Comparison of ENCODE assay signal across 12 mouse cellular contexts in genomic region chr11:57836872-57837680, GRCm38 (mm10). TPM values are rescaled to one million over a fixed set of nuclear protein-coding genes. Genes with fewer than 3 reads are reported as not detected.
A peak's percentile ranks its signal among the peaks of the same experiment; 100 is the strongest.
DNase-seq lines count a peak whose midpoint lies in the region; ATAC-seq lines count a peak whose summit lies in the region.
"Had no signal": no experiment of that assay in that cellular context is flagged by ENCODE, and none has a peak within 500 bp of the region (broad histone marks: within the 10 kb centered on the region; RNA-seq: fewer than 3 reads in every experiment).

No protein-coding gene starts in this region.

- no peaks in the 10 kb centered on the region for H3K36me3 ChIP-seq in hindbrain, embryonic 11.5 days (ENCODE audit: control insufficient read depth, insufficient read depth, low read length)
- H3K36me3 ChIP-seq in hindbrain, embryonic 13.5 days, result no peaks in the 10 kb centered on the region
- H3K36me3 ChIP-seq in embryonic facial prominence, embryonic 13.5 days, result no peaks in the 10 kb centered on the region
- no peaks in the 10 kb centered on the region for H3K36me3 ChIP-seq in limb, embryonic 13.5 days
- no peaks in the 10 kb centered on the region for H3K36me3 ChIP-seq in neural tube, embryonic 14.5 days (ENCODE audit: control insufficient read depth, insufficient read depth, low read length)

- no peak overlapping the region for H3K4me2 ChIP-seq in hindbrain, embryonic 11.5 days (replicated peaks; ENCODE audit: low read depth, low read length)
- H3K4me2 ChIP-seq in hindbrain, embryonic 13.5 days, result no peak overlapping the region
- H3K4me2 ChIP-seq in embryonic facial prominence, embryonic 13.5 days, result peak overlapping the region; percentile 37
- peak overlapping the region; percentile 52 for H3K4me2 ChIP-seq in limb, embryonic 13.5 days (replicated peaks)
- peak overlapping the region; percentile 3; the same call in 1 of the 2 replicates for H3K4me2 ChIP-seq in neural tube, embryonic 14.5 days (ENCODE audit: low read depth, low read length)

- H3K27me3 ChIP-seq in hindbrain, embryonic 11.5 days (ENCODE audit: control insufficient read depth, insufficient read depth, low read length), result peaks cover 89% of the 10 kb centered on the region
- H3K27me3 ChIP-seq in hindbrain, embryonic 13.5 days, result peaks cover 97% of the 10 kb centered on the region
- peaks cover 97% of the 10 kb centered on the region for H3K27me3 ChIP-seq in embryonic facial prominence, embryonic 13.5 days
- peaks cover 96% of the 10 kb centered on the region for H3K27me3 ChIP-seq in limb, embryonic 13.5 days
- H3K27me3 ChIP-seq in neural tube, embryonic 14.5 days (ENCODE audit: control insufficient read depth, insufficient read depth, low read length), result peaks cover 52% of the 10 kb centered on the region

- no peak overlapping the region for H3K9ac ChIP-seq in hindbrain, embryonic 11.5 days (ENCODE audit: low read depth, low read length)
- no peak overlapping the region for H3K9ac ChIP-seq in hindbrain, embryonic 13.5 days
- H3K9ac ChIP-seq in embryonic facial prominence, embryonic 13.5 days, result no peak overlapping the region; the same call in 1 of the 2 replicates
- no peak overlapping the region for H3K9ac ChIP-seq in limb, embryonic 13.5 days
- no peak overlapping the region for H3K9ac ChIP-seq in neural tube, embryonic 14.5 days (replicated peaks; ENCODE audit: low read depth, low read length)

- no peak overlapping the region for H3K4me3 ChIP-seq in hindbrain, embryonic 11.5 days (ENCODE audit: low read depth, low read length)
- no peak overlapping the region for H3K4me3 ChIP-seq in hindbrain, embryonic 13.5 days
- H3K4me3 ChIP-seq in embryonic facial prominence, embryonic 13.5 days, result peak overlapping the region; percentile 15; the same call in 1 of the 2 replicates
- peak overlapping the region; percentile 28 for H3K4me3 ChIP-seq in limb, embryonic 13.5 days
- H3K4me3 ChIP-seq in neural tube, embryonic 14.5 days (ENCODE audit: low read depth, low read length), result no peak overlapping the region

- H3K4me1 ChIP-seq in hindbrain, embryonic 11.5 days (replicated peaks; ENCODE audit: control insufficient read depth, insufficient read depth, low read length), result peaks cover 2% of the 10 kb centered on the region; the same call in 1 of the 2 replicates
- peaks cover 23% of the 10 kb centered on the region for H3K4me1 ChIP-seq in hindbrain, embryonic 13.5 days (replicated peaks)
- peaks cover 36% of the 10 kb centered on the region for H3K4me1 ChIP-seq in embryonic facial prominence, embryonic 13.5 days
- peaks cover 29% of the 10 kb centered on the region for H3K4me1 ChIP-seq in limb, embryonic 13.5 days
- H3K4me1 ChIP-seq in neural tube, embryonic 14.5 days (ENCODE audit: control insufficient read depth, insufficient read depth, low read length), result peaks cover 7% of the 10 kb centered on the region; the same call in 1 of the 2 replicates

- DNase-seq in hindbrain, embryonic 11.5 days (ENCODE audit: low spot score), result peak; percentile 52
- no peak for DNase-seq in thymus, postnatal 10 days (ENCODE audit: low spot score in 2 of 2)
- DNase-seq: adrenal gland, adult 2 months; cerebellum, adult 11 months; gastrocnemius, postnatal 36 days; spleen, adult 18-20 months had no signal

- under 1% methylated on average over 38 of the region's 38 CpGs for WGBS in hindbrain, embryonic 11.5 days
- WGBS in hindbrain, embryonic 13.5 days, result 1% methylated on average over 38 of the region's 38 CpGs
- WGBS in embryonic facial prominence, embryonic 13.5 days, result under 1% methylated on average over 38 of the region's 38 CpGs
- WGBS in limb, embryonic 13.5 days, result under 1% methylated on average over 38 of the region's 38 CpGs
- WGBS in neural tube, embryonic 14.5 days, result under 1% methylated on average over 38 of the region's 38 CpGs

- H3K9me3 ChIP-seq in hindbrain, embryonic 11.5 days (ENCODE audit: control insufficient read depth, low read length), result no peaks in the 10 kb centered on the region
- H3K9me3 ChIP-seq in hindbrain, embryonic 13.5 days, result no peaks in the 10 kb centered on the region
- no peaks in the 10 kb centered on the region for H3K9me3 ChIP-seq in embryonic facial prominence, embryonic 13.5 days
- no peaks in the 10 kb centered on the region for H3K9me3 ChIP-seq in limb, embryonic 13.5 days
- H3K9me3 ChIP-seq in neural tube, embryonic 14.5 days (ENCODE audit: control insufficient read depth, low read length), result no peaks in the 10 kb centered on the region

- ATAC-seq in hindbrain, embryonic 11.5 days (ENCODE audit: low FRiP score), result no peak
- ATAC-seq in hindbrain, embryonic 13.5 days (ENCODE audit: low FRiP score), result no peak
- no peak for ATAC-seq in embryonic facial prominence, embryonic 13.5 days (ENCODE audit: insufficient number of reproducible peaks, insufficient read depth, low FRiP score, low TSS enrichment, low read depth)
- no peak for ATAC-seq in limb, embryonic 13.5 days (ENCODE audit: low FRiP score, low read depth)
- ATAC-seq in neural tube, embryonic 14.5 days (ENCODE audit: low read depth), result peak; percentile 36; the same call in 1 of the 2 replicates
- ATAC-seq in monocyte, adult 5-6 weeks (replicated peaks; ENCODE audit: insufficient number of reproducible peaks, low FRiP score, low TSS enrichment, poor library complexity, severe bottlenecking), result no peak
- no peak for ATAC-seq in activated CD4-positive, CD25-positive, alpha-beta regulatory T cell, adult 4 months

- H3K27ac ChIP-seq in hindbrain, embryonic 11.5 days (ENCODE audit: low read depth, low read length), result no peak overlapping the region
- no peak overlapping the region for H3K27ac ChIP-seq in hindbrain, embryonic 13.5 days
- no peak overlapping the region for H3K27ac ChIP-seq in embryonic facial prominence, embryonic 13.5 days
- H3K27ac ChIP-seq in limb, embryonic 13.5 days, result no peak overlapping the region
- no peak overlapping the region for H3K27ac ChIP-seq in neural tube, embryonic 14.5 days (ENCODE audit: low read depth, low read length)

RNA-seq across cellular contexts. Expression of gene Hand1, which starts 4.5 kb away (rescaled TPM):
- polyA plus RNA-seq in hindbrain, embryonic 11.5 days (2014; fragmentation: Nextera tagmentation; extraction: Ambion mirVana), result 0.21 TPM in 1 of 2 replicates, not detected in the other
- polyA plus RNA-seq in hindbrain, embryonic 13.5 days (2015; fragmentation: Nextera tagmentation; extraction: Ambion mirVana), result not detected in 2 replicates
- 1.3 and 5.1 TPM in 2 replicates for polyA plus RNA-seq in embryonic facial prominence, embryonic 13.5 days (2015; fragmentation: Nextera tagmentation; extraction: Ambion mirVana)
- 2.7 and 3.1 TPM in 2 replicates for polyA plus RNA-seq in limb, embryonic 13.5 days (2015; fragmentation: Nextera tagmentation; extraction: Ambion mirVana)
- polyA plus RNA-seq in neural tube, embryonic 14.5 days (2014; fragmentation: Nextera tagmentation; extraction: Ambion mirVana), result 0.11 and 0.14 TPM in 2 replicates
- not detected in 3 replicates for total RNA-seq in monocyte, adult 5-6 weeks (2017)
- not detected for polyA plus RNA-seq in activated CD4-positive, CD25-positive, alpha-beta regulatory T cell, adult 4 months (2017; shearing (Covaris generic))
- total RNA-seq: gastrocnemius, postnatal 36 days had no signal

RNA-seq across cellular contexts. Expression of gene Sap30l, which starts 35.6 kb away (rescaled TPM):
- 11.8 and 14.3 TPM in 2 replicates for polyA plus RNA-seq in hindbrain, embryonic 11.5 days (2014; fragmentation: Nextera tagmentation; extraction: Ambion mirVana)
- polyA plus RNA-seq in hindbrain, embryonic 13.5 days (2015; fragmentation: Nextera tagmentation; extraction: Ambion mirVana), result 7.2 and 8.4 TPM in 2 replicates
- polyA plus RNA-seq in embryonic facial prominence, embryonic 13.5 days (2015; fragmentation: Nextera tagmentation; extraction: Ambion mirVana), result 10.5 and 10.9 TPM in 2 replicates
- 11.0 and 12.2 TPM in 2 replicates for polyA plus RNA-seq in limb, embryonic 13.5 days (2015; fragmentation: Nextera tagmentation; extraction: Ambion mirVana)
- polyA plus RNA-seq in neural tube, embryonic 14.5 days (2014; fragmentation: Nextera tagmentation; extraction: Ambion mirVana), result 11.7 and 15.8 TPM in 2 replicates
- total RNA-seq in monocyte, adult 5-6 weeks (2017), result 24.3 to 39.7 TPM (median 38.7 TPM) in 3 replicates
- polyA plus RNA-seq in activated CD4-positive, CD25-positive, alpha-beta regulatory T cell, adult 4 months (2017; shearing (Covaris generic)), result 1 to 10 TPM; 5.4 to 7.7 TPM

Comparison
In these comparisons a context has a peak if more than half of its experiments do, and no peak if none do; other contexts are left out.
1. H3K4me2 ChIP-seq: peak in embryonic facial prominence, embryonic 13.5 days (single experiment), limb, embryonic 13.5 days (single experiment) and neural tube, embryonic 14.5 days (single experiment); none in hindbrain, embryonic 11.5 days (single experiment) and hindbrain, embryonic 13.5 days (single experiment).
2. H3K4me3 ChIP-seq: peak in embryonic facial prominence, embryonic 13.5 days (single experiment) and limb, embryonic 13.5 days (single experiment); none in hindbrain, embryonic 11.5 days (single experiment), hindbrain, embryonic 13.5 days (single experiment) and neural tube, embryonic 14.5 days (single experiment).